Mouse (Mus musculus): ENCODE measurements around the gene Klhl10. TPM values are rescaled to one million over a fixed set of nuclear protein-coding genes. Genes with fewer than 3 reads are reported as not detected.

Gene Klhl10
- total and polyA plus RNA-seq, 2 experiments from 2014 or later, result 0.29 to 0.65 TPM

DNA sequence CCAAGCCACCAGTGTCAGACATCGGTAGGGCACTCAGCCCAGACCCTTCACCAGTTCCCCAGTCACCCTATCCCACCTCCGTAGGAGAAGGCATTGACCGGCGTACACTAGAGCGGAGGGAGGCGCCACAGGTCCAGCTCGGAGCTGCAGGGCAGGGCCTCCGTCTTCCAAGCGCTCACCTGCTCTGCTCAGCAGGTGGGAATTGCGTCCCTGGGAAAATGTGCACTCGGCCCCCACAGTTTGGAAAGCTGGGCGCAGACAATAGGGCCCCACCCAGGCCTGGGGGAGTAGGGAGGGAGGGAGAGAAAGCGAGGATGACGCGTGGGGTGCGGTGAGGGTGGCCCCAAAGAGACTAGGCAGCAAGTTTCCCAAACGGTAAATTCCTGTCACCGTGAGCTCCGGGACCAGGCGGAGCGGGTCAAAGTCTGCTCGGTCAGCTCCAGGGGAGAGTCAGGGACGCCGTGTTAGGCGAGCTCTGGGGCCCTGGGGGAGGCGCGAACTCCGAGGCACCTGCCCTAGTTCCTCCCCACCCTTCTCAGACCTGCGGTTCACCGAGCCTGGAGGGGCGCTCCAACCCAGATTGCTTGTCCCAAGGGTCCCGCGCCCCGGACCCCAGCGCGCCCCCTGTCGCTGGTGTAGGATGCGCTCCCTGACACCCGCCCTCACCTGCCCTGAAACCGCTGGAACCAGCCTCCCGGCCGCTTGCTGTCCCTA, 44.7 kb upstream of the Klhl10 start:
- TF ChIP-seq CTCF (IDR thresholded peaks at IDR 0.05; ENCODE audit: low read depth), result peak; percentile 71

DNA sequence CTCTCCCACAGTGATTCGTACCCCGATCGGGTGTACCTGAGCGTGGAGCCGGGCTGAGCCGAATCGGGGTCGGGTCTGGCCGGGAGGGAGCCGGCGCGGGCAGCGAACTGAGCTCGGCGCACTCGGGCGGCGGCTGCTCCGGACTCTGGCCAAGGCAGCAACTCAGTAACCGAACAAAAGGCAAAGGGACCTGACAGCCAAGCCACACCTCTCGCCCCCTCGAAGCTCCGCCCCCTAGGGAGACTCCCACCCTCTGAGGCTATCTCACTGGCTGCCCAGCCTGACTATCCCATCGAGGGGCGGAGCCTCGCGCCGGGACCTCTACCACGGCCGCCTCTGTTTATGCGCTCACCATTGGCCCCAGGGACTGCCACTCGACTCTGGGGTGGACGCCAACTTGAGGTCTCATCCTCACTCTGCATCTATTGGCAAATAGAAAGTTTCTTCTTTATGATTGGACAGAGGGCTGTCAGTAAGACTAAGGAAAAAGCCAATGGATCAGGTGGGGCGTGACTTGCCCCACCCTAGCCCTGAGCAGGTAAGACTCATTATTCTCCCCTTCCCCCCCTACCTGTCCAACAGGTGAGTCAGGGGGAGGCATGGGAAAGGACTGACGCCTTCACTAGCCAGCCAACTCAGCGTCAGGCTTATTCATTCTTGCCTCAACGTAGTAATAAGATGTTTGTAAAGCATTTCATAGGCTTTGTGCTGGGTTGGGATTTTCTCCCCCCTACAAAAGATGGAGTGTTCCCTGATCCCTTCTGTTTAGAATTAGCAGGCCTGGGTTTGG, 43.9 kb upstream of the Klhl10 start, which contains the start of gene Jup:
Gene Jup (minus strand): TSS at position 164 of the 790 bp plus-strand sequence.
- Histone ChIP-seq H3K36me3 (ENCODE audit: insufficient read depth) (no peaks in the 10 kb centered on the region), H3K27ac (ENCODE audit: low read depth, low read length) (peak within 1 kb of the TSS; percentile 76), H3K4me2 (ENCODE audit: low read depth) (peak within 1 kb of the TSS; percentile 78), H3K9ac (peak within 1 kb of the TSS; percentile 72), H3K9me3 (ENCODE audit: low read length) (no peaks in the 10 kb centered on the region), H3K4me1 (ENCODE audit: insufficient read depth) (peaks cover 18% of the 10 kb centered on the region), H3K4me3 (ENCODE audit: low read depth, low read length) (peak within 1 kb of the TSS; percentile 82), H3K27me3 (ENCODE audit: insufficient read depth, low read length) (no peaks in the 10 kb centered on the region)
- 1% methylated on average over 37 of the region's 37 CpGs for WGBS
- TF ChIP-seq CTCF (IDR thresholded peaks at IDR 0.05; ENCODE audit: low read depth), result no peak
- ATAC-seq (peak; percentile 99), DNase-seq (peak; percentile 98)

More for the DNA sequence above, 44.7 kb upstream of the Klhl10 start:
- WGBS, result 4% methylated on average over 40 of the region's 42 CpGs
- Histone ChIP-seq H3K27ac (ENCODE audit: low read depth, low read length) (peak overlapping the region; percentile 76), H3K4me3 (ENCODE audit: low read depth, low read length) (peak overlapping the region; percentile 82), H3K27me3 (ENCODE audit: insufficient read depth, low read length) (no peaks in the 10 kb centered on the region), H3K9me3 (ENCODE audit: low read length) (no peaks in the 10 kb centered on the region), H3K9ac (peak overlapping the region; percentile 72), H3K36me3 (ENCODE audit: insufficient read depth) (no peaks in the 10 kb centered on the region), H3K4me2 (ENCODE audit: low read depth) (peak overlapping the region; percentile 78), H3K4me1 (ENCODE audit: insufficient read depth) (peaks cover 18% of the 10 kb centered on the region)
- ATAC-seq, result peak; percentile 7; the same call in 1 of the 2 replicates
- DNase-seq, result no peak

DNA sequence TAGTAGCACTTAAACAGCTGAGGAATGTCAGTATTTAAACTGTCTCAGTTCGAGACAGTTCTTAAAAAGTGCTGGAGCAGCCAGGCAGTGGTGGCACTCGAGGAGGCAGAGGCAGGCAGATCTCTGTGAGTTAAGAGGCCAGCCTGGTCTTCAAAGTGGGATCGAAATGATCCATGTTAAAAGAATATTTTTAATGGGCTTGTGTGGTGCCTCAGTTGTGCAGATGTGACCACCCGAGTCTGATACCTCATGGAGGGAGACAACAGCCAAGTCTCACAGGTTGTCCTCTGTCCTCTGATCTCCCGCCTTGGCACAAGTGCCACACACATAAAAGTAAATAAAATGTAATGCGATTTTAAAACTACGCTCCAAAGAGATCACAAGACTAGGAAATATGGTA, 43.2 kb upstream of the Klhl10 start:
- H3K9ac ChIP-seq, result no peak overlapping the region
- H3K4me3 ChIP-seq (ENCODE audit: low read depth, low read length), result no peak overlapping the region
- H3K36me3 ChIP-seq (ENCODE audit: insufficient read depth), result no peaks in the 10 kb centered on the region
- H3K4me2 ChIP-seq (ENCODE audit: low read depth), result peak overlapping the region; percentile 78; the same call in 1 of the 2 replicates
- no peak for TF ChIP-seq CTCF (IDR thresholded peaks at IDR 0.05; ENCODE audit: low read depth)
- no peaks in the 10 kb centered on the region for H3K27me3 ChIP-seq (ENCODE audit: insufficient read depth, low read length)
- WGBS, result 96% methylated on average over 7 of the region's 7 CpGs
- ATAC-seq (no peak), DNase-seq (no peak)
- H3K4me1 ChIP-seq (ENCODE audit: insufficient read depth), result peaks cover 18% of the 10 kb centered on the region
- H3K27ac ChIP-seq (ENCODE audit: low read depth, low read length), result no peak overlapping the region
- no peaks in the 10 kb centered on the region for H3K9me3 ChIP-seq (ENCODE audit: low read length)

DNA sequence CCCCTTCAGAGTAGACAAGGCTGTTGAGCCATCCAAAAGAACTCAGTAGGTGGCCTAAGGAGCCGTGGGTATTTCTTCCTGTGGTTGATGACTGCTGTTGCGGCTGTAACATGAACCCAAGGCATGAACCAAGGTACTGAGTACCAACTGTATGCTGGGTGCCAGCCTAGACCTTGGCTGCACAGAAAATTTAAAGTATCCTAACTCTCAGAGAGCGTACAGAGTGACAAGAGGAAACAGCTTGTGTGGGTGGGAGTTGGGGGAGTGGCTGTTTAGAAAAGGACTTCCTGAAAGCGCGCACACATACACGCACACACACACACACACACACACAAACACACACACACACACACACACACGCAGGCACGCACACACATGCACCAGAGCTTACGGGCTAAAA, 42.4 kb upstream of the Klhl10 start:
- Histone ChIP-seq H3K9ac (no peak overlapping the region), H3K4me2 (ENCODE audit: low read depth) (no peak overlapping the region), H3K4me3 (ENCODE audit: low read depth, low read length) (no peak overlapping the region), H3K36me3 (ENCODE audit: insufficient read depth) (no peaks in the 10 kb centered on the region), H3K4me1 (ENCODE audit: insufficient read depth) (peaks cover 18% of the 10 kb centered on the region), H3K27me3 (ENCODE audit: insufficient read depth, low read length) (no peaks in the 10 kb centered on the region), H3K9me3 (ENCODE audit: low read length) (no peaks in the 10 kb centered on the region), H3K27ac (ENCODE audit: low read depth, low read length) (no peak overlapping the region)
- no peak for TF ChIP-seq CTCF (IDR thresholded peaks at IDR 0.05; ENCODE audit: low read depth)
- DNase-seq, result no peak
- no peak for ATAC-seq
- WGBS, result 76% methylated on average over 9 of the region's 9 CpGs

DNA sequence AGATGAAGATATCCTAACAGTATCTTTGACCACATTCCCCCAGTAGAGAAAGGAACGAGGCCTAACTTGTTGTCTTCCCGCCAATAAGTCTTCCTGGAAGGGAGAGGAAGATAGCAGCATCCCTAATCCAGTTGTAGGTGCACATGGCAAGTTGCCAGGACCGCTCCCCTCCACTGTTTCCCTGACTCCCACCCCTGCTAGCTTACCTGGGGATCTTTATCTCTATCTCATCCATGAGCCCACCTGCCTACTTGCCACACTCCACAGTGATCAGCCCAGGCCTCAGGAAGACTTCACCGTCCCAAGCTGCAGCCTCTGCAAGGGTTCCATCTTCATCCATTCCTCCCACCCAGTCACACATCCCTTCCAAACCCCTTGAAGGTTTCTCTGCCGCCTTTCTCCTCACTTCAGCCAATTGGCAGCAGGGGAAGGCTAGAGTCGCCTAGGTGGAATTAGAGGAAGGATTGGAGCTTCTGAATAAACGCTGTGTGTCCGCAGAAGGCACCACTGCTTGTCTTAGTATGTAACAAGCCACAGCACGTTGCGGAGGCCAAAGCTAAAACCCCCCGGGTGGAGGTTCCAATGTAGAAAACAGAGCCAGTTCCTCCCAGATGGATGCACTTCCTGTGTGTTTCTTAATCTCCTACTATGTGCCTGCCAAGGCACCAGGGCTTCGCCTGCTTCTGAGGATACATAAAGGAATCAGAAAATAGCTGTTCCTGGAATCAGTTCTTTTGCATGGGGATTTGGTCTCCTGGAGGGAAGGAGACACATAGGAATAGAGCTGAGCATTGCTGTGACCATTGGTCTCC, 41.8 kb upstream of the Klhl10 start:
- no peak overlapping the region for H3K9ac ChIP-seq
- no peak overlapping the region for H3K27ac ChIP-seq (ENCODE audit: low read depth, low read length)
- H3K9me3 ChIP-seq (ENCODE audit: low read length), result no peaks in the 10 kb centered on the region
- H3K4me1 ChIP-seq (ENCODE audit: insufficient read depth), result peaks cover 16% of the 10 kb centered on the region
- no peaks in the 10 kb centered on the region for H3K27me3 ChIP-seq (ENCODE audit: insufficient read depth, low read length)
- ATAC-seq, result no peak
- H3K4me3 ChIP-seq (ENCODE audit: low read depth, low read length), result no peak overlapping the region
- DNase-seq, result peak; percentile 27
- TF ChIP-seq CTCF (IDR thresholded peaks at IDR 0.05; ENCODE audit: low read depth), result no peak
- H3K4me2 ChIP-seq (ENCODE audit: low read depth), result no peak overlapping the region
- no peaks in the 10 kb centered on the region for H3K36me3 ChIP-seq (ENCODE audit: insufficient read depth)
- WGBS, result 78% methylated on average over 12 of the region's 12 CpGs

DNA sequence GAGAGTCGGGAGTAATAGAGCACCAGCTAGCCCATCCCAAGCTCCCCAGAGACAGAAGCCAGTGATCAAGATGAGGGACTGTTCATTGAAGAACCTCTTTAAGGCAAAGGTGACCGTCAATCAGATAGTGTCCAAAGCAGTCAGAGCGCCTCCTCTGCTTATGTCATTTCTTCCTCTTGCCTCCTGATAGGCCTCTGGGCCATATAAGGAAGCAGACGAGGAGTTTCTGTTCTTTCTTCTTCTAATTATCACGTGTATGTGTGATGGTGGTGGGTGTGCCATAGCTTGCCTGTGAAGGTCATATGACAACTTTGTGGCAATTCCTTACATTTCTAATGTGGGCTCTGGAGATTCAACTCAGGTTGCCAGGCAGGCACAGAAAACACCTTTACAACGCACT, 40.9 kb upstream of the Klhl10 start:
- H3K36me3 ChIP-seq (ENCODE audit: insufficient read depth), result no peaks in the 10 kb centered on the region
- no peak overlapping the region for H3K27ac ChIP-seq (ENCODE audit: low read depth, low read length)
- no peak overlapping the region for H3K9ac ChIP-seq
- peaks cover 9% of the 10 kb centered on the region for H3K4me1 ChIP-seq (ENCODE audit: insufficient read depth)
- H3K27me3 ChIP-seq (ENCODE audit: insufficient read depth, low read length), result no peaks in the 10 kb centered on the region
- TF ChIP-seq CTCF (IDR thresholded peaks at IDR 0.05; ENCODE audit: low read depth), result no peak
- 81% methylated on average over 6 of the region's 6 CpGs for WGBS
- H3K4me3 ChIP-seq (ENCODE audit: low read depth, low read length), result no peak overlapping the region
- DNase-seq (no peak), ATAC-seq (no peak)
- H3K9me3 ChIP-seq (ENCODE audit: low read length), result no peaks in the 10 kb centered on the region
- no peak overlapping the region for H3K4me2 ChIP-seq (ENCODE audit: low read depth)
